Mouse (Mus musculus): ENCODE results near the gene Map1b. TPM values are rescaled to one million over a fixed set of nuclear protein-coding genes. Genes with fewer than 3 reads are reported as not detected.

The Map1b gene
- polyA plus RNA-seq, 1 experiment from 2014 or later: 272 TPM

Other genes with a start within 250 kb of the Map1b start
- 46.4 and 47.9 TPM in 2 replicates for gene Ptcd2, start 171.8 kb downstream of the Map1b start, polyA plus RNA-seq (2016; fragmentation: Nextera tagmentation; extraction: Ambion mirVana)
- gene Mrps27, start 171.8 kb downstream of the Map1b start, polyA plus RNA-seq (2016; fragmentation: Nextera tagmentation; extraction: Ambion mirVana): 63.2 and 64.2 TPM in 2 replicates